Mouse (Mus musculus) layer of hippocampus, adult 11-12 months (tissue): ENCODE measurements around the gene St13.

Experiments
- DNase-seq: peaks from one replicate; pipeline ENCODE4 v3.0.0; 2022; ENCODE audit warnings: low spot score

The St13 gene

GRCm38 (mm10) chr15:81365246-81365645 is 34.6 kb downstream of the St13 start:
- DNase-seq: no peak

- no peak for DNase-seq
These were observed 35.6 kb downstream of the St13 start for GRCm38 (mm10) chr15:81364271-81364670.

- no peak for DNase-seq
These were observed 37.4 kb downstream of the St13 start for GRCm38 (mm10) chr15:81362501-81362900.

GRCm38 (mm10) chr15:81361417-81362015 is 38.4 kb downstream of the St13 start:
- DNase-seq: no peak

- DNase-seq: no peak
These were observed 38.9 kb downstream of the St13 start for GRCm38 (mm10) chr15:81361022-81361404.

GRCm38 (mm10) chr15:81360345-81361021 is 39.4 kb downstream of the St13 start, which contains the start of gene Slc25a17:
TSS of gene Slc25a17 (minus strand) at chr15:81360812.
- DNase-seq: peak; percentile 95

- DNase-seq: no peak
These were observed 40.5 kb downstream of the St13 start for GRCm38 (mm10) chr15:81359421-81359820.

GRCm38 (mm10) chr15:81358943-81359342 is 40.9 kb downstream of the St13 start:
- DNase-seq: no peak

- no peak for DNase-seq
These were observed 42.9 kb downstream of the St13 start for GRCm38 (mm10) chr15:81356946-81357345.

GRCm38 (mm10) chr15:81355146-81355761 is 44.6 kb downstream of the St13 start:
- DNase-seq: no peak

GRCm38 (mm10) chr15:81352638-81353037 is 47.2 kb downstream of the St13 start:
- DNase-seq: no peak

GRCm38 (mm10) chr15:81350401-81350800 is 49.5 kb downstream of the St13 start:
- DNase-seq: no peak

- DNase-seq: no peak
These were observed 51.5 kb downstream of the St13 start for GRCm38 (mm10) chr15:81348366-81348765.

GRCm38 (mm10) chr15:81347466-81347865 is 52.4 kb downstream of the St13 start:
- peak; percentile 31 for DNase-seq

- DNase-seq: no peak
These were observed 58.5 kb downstream of the St13 start for GRCm38 (mm10) chr15:81341426-81341825.

- DNase-seq: no peak
These were observed 60.7 kb downstream of the St13 start for GRCm38 (mm10) chr15:81339158-81339557.

- no peak for DNase-seq
These were observed 63.4 kb downstream of the St13 start for GRCm38 (mm10) chr15:81336466-81336865.

- no peak for DNase-seq
These were observed 67.4 kb downstream of the St13 start for GRCm38 (mm10) chr15:81332517-81332916.

- no peak for DNase-seq
These were observed 69.0 kb downstream of the St13 start for GRCm38 (mm10) chr15:81330816-81331433.

- DNase-seq: no peak
These were observed 70.0 kb downstream of the St13 start for GRCm38 (mm10) chr15:81329721-81330369.

- no peak for DNase-seq
These were observed 72.4 kb downstream of the St13 start for GRCm38 (mm10) chr15:81327501-81327900.

- DNase-seq: no peak
These were observed 74.9 kb downstream of the St13 start for GRCm38 (mm10) chr15:81324979-81325378.
